ENCODE assay signal across 8 mouse cellular contexts in the genomic region with DNA sequence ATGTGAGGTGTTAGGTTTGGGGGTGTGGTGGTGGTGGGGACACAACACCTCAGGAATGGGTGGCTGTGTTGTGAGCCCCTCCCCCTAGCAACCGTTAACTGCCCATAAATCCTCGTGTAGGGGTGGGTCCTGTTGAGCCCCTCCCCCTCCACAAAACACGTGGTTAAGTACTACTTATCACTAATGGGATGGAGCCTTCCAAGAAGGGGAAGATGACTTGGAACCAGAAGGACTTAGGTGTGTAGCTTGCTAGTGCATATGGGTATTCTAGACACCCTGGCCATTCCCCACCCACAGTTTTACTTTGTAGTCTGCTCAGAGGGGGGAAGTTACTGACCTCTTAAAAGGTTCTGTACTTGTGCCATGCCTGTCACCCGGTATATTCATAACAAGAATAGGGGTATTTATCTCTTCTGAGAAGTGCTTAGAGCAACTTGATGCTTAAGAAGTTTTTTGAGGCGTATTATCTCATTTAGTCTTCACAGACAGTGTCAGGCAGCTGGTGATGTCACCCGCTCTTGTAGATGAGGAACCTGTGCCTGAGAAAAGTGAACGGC. TPM values are rescaled to one million over a fixed set of nuclear protein-coding genes. Genes with fewer than 3 reads are reported as not detected.
DNase-seq lines count a peak whose midpoint lies in the region; ATAC-seq and TF ChIP-seq lines count a peak whose summit lies in the region.

No protein-coding gene starts in this region.

- H3K9me3 ChIP-seq in CH12.LX (replicated peaks; ENCODE audit: low read length) = no peaks in the 10 kb centered on the region
- H3K9me3 ChIP-seq in embryonic facial prominence, embryonic 13.5 days = no peaks in the 10 kb centered on the region
- H3K9me3 ChIP-seq in kidney, embryonic 14.5 days (ENCODE audit: control insufficient read depth, low read length) = no peaks in the 10 kb centered on the region
- H3K9me3 ChIP-seq in stomach, embryonic 15.5 days = no peaks in the 10 kb centered on the region

- peak overlapping the region; percentile 71 to 99 (median 94) for H3K4me3 ChIP-seq in CH12.LX (replicated peaks in 1 of 3; ENCODE audit: low read depth in 2 of 3, low read length in 2 of 3, poor library complexity in 1 of 3)
- peak overlapping the region; percentile 91 for H3K4me3 ChIP-seq in embryonic facial prominence, embryonic 13.5 days
- H3K4me3 ChIP-seq in kidney, embryonic 14.5 days (ENCODE audit: low read length) = peak overlapping the region; percentile 98; the same call in 1 of the 2 replicates
- H3K4me3 ChIP-seq in stomach, embryonic 15.5 days (replicated peaks) = peak overlapping the region; percentile 86

- in situ Hi-C loops in CH12.LX (cut with MboI; ENCODE audit: low pct_ligation_motif_present, low pct_unique_long_range_greater_than_20kb, low sequenced_read_pairs) = no loop called here

- TF ChIP-seq RAD21 in CH12.LX (IDR thresholded peaks at IDR 0.05; ENCODE audit: low read depth, low read length) = no peak

- WGBS in embryonic facial prominence, embryonic 13.5 days = 51% methylated on average over 7 of the region's 7 CpGs
- 48% methylated on average over 7 of the region's 7 CpGs for WGBS in kidney, embryonic 14.5 days
- WGBS in stomach, embryonic 15.5 days = 42% methylated on average over 7 of the region's 7 CpGs

- no peaks in the 10 kb centered on the region for H3K27me3 ChIP-seq in CH12.LX (replicated peaks)
- no peaks in the 10 kb centered on the region for H3K27me3 ChIP-seq in embryonic facial prominence, embryonic 13.5 days
- no peaks in the 10 kb centered on the region for H3K27me3 ChIP-seq in kidney, embryonic 14.5 days (ENCODE audit: control insufficient read depth, insufficient read depth, low read length)
- H3K27me3 ChIP-seq in stomach, embryonic 15.5 days (replicated peaks) = no peaks in the 10 kb centered on the region

- dilution Hi-C loops in CH12.LX (cut with MboI; ENCODE audit: extremely low pct_ligation_motif_present, extremely low pct_unique_long_range_greater_than_20kb, low sequenced_read_pairs) = no loop called here

- H3K9ac ChIP-seq in CH12.LX (ENCODE audit: insufficient read depth, low read depth) = 0 out of 2 replicates have a peak overlapping the region, but pooled peaks have one; percentile 91
- peak overlapping the region; percentile 91; the same call in 1 of the 2 replicates for H3K9ac ChIP-seq in embryonic facial prominence, embryonic 13.5 days
- H3K9ac ChIP-seq in kidney, embryonic 14.5 days (ENCODE audit: low read depth, low read length) = no peak overlapping the region
- H3K9ac ChIP-seq in stomach, embryonic 15.5 days = no peak overlapping the region

- H3K79me2 ChIP-seq in CH12.LX (replicated peaks; ENCODE audit: control insufficient read depth, extremely low read depth, insufficient read depth, poor library complexity, severe bottlenecking) = peaks cover 7% of the 10 kb centered on the region

- peak overlapping the region; percentile 75 for H3K4me2 ChIP-seq in CH12.LX (ENCODE audit: insufficient read depth, low read depth, poor library complexity, severe bottlenecking)
- peak overlapping the region; percentile 94 for H3K4me2 ChIP-seq in embryonic facial prominence, embryonic 13.5 days
- H3K4me2 ChIP-seq in kidney, embryonic 14.5 days (replicated peaks; ENCODE audit: low read depth, low read length) = peak overlapping the region; percentile 77
- H3K4me2 ChIP-seq in stomach, embryonic 15.5 days = peak overlapping the region; percentile 78

- no peak for ATAC-seq in embryonic facial prominence, embryonic 13.5 days (ENCODE audit: insufficient number of reproducible peaks, insufficient read depth, low FRiP score, low TSS enrichment, low read depth)
- no peak for ATAC-seq in kidney, embryonic 14.5 days (ENCODE audit: low FRiP score, low TSS enrichment)
- peak; percentile 28 for ATAC-seq in stomach, embryonic 15.5 days (ENCODE audit: insufficient read depth, low FRiP score, low read depth)

- no peak; the same call in 1 of the 2 replicates for TF ChIP-seq POLR2A in CH12.LX (IDR thresholded peaks at IDR 0.05; ENCODE audit: low read depth, low read length)

- H3K36me3 ChIP-seq in CH12.LX (replicated peaks in 1 of 2; ENCODE audit: control insufficient read depth in 1 of 2, insufficient read depth in 1 of 2, low read length in 1 of 2) = peaks cover 0 to 32% of the 10 kb centered on the region in 2 experiments
- H3K36me3 ChIP-seq in embryonic facial prominence, embryonic 13.5 days = no peaks in the 10 kb centered on the region
- no peaks in the 10 kb centered on the region for H3K36me3 ChIP-seq in kidney, embryonic 14.5 days (ENCODE audit: control insufficient read depth, insufficient read depth, low read length)
- H3K36me3 ChIP-seq in stomach, embryonic 15.5 days = no peaks in the 10 kb centered on the region

- no peak for TF ChIP-seq CTCF in CH12.LX (conservative IDR thresholded peaks at IDR 0.05 in 1 of 2, IDR thresholded peaks at IDR 0.05 in 1 of 2; ENCODE audit: low read depth in 2 of 2, low read length in 2 of 2)

- 0 out of 2 replicates have a peak, but pooled peaks have one; percentile 9 for TF ChIP-seq EP300 in CH12.LX (IDR thresholded peaks at IDR 0.05; ENCODE audit: low read length)

- peaks cover 7 to 47% of the 10 kb centered on the region in 2 experiments for H3K4me1 ChIP-seq in CH12.LX (ENCODE audit: control insufficient read depth in 1 of 2, insufficient read depth in 2 of 2)
- peaks cover 20% of the 10 kb centered on the region for H3K4me1 ChIP-seq in embryonic facial prominence, embryonic 13.5 days
- peaks cover 15% of the 10 kb centered on the region for H3K4me1 ChIP-seq in kidney, embryonic 14.5 days (ENCODE audit: control insufficient read depth, insufficient read depth, low read length)
- H3K4me1 ChIP-seq in stomach, embryonic 15.5 days = peaks cover 8% of the 10 kb centered on the region

- H3K27ac ChIP-seq in CH12.LX (ENCODE audit: insufficient read depth, low read depth) = peak overlapping the region; percentile 6; the same call in 1 of the 2 replicates
- H3K27ac ChIP-seq in embryonic facial prominence, embryonic 13.5 days = no peak overlapping the region
- no peak overlapping the region for H3K27ac ChIP-seq in kidney, embryonic 14.5 days (ENCODE audit: low read depth, low read length)
- no peak overlapping the region for H3K27ac ChIP-seq in stomach, embryonic 15.5 days

- DNase-seq in adrenal gland, postnatal 14 days = peak; percentile 63
- DNase-seq in adrenal gland, postnatal 4 days (ENCODE audit: low spot score in 2 of 2) = no peak
- DNase-seq in CH12.LX (ENCODE audit: extremely low read depth) = peak; percentile 89
- DNase-seq in lung, postnatal 14 days = peak; percentile 15
- no peak for DNase-seq in left cerebral cortex, adult 18-20 months (ENCODE audit: low spot score in 2 of 2)

TF ChIP-seq in CH12.LX, 34 proteins besides CTCF, POLR2A, EP300 and RAD21 (continues in another document):
- TF ChIP-seq JUN (IDR thresholded peaks at IDR 0.05; ENCODE audit: insufficient read depth, low read depth, low read length) (peak; percentile 45), IRF4 (IDR thresholded peaks at IDR 0.05; ENCODE audit: low read depth, low read length) (peak; percentile 49; the same call in 1 of the 2 replicates), CHD1 (IDR thresholded peaks at IDR 0.05; ENCODE audit: low read depth, low read length) (no peak), MAX (IDR thresholded peaks at IDR 0.05; ENCODE audit: low read length) (peak; percentile 98), CHD2 (IDR thresholded peaks at IDR 0.05; ENCODE audit: low read length) (peak; percentile 66)

RNA-seq across cellular contexts. Expression of gene Kif3b, which starts 1.2 kb away (rescaled TPM):
- 22.5 and 24.4 TPM in 2 replicates for total RNA-seq in adrenal gland, postnatal 14 days (2021)
- total RNA-seq in adrenal gland, postnatal 4 days (2021) = 10 to 100 TPM; 28.0 to 29.2 TPM
- total RNA-seq in CH12.LX (2012; rRNA removed) (9.9 and 10.6 TPM in 2 replicates), CH12.LX (2014; rRNA removed) (8.5 and 9.1 TPM in 2 replicates)
- 15.8 and 16.5 TPM in 2 replicates for polyA plus RNA-seq in CH12.LX (2012; ENCODE audit: insufficient read length, low read depth)
- 5.9 and 6.3 TPM in 2 replicates for polyA plus RNA-seq in embryonic facial prominence, embryonic 13.5 days (2015; fragmentation: Nextera tagmentation; extraction: Ambion mirVana)
- 4.4 and 5.6 TPM in 2 replicates for polyA plus RNA-seq in kidney, embryonic 14.5 days (2014; fragmentation: Nextera tagmentation; extraction: Ambion mirVana)
- 6.3 and 7.0 TPM in 2 replicates for polyA plus RNA-seq in stomach, embryonic 15.5 days (2015; fragmentation: Nextera tagmentation; extraction: Ambion mirVana)
- 10 to 100 TPM; 53.5 to 56.9 TPM for total RNA-seq in left cerebral cortex, adult 18-20 months (2021)

RNA-seq across cellular contexts. Expression of gene Pofut1, which starts 51.0 kb away (rescaled TPM):
- total RNA-seq in adrenal gland, postnatal 14 days (2021) = 29.4 and 32.2 TPM in 2 replicates
- 10 to 100 TPM; 47.3 to 48.8 TPM for total RNA-seq in adrenal gland, postnatal 4 days (2021)
- total RNA-seq in CH12.LX (2012; rRNA removed) = 20.4 and 25.6 TPM in 2 replicates
- total RNA-seq in CH12.LX (2014; rRNA removed) = 19.4 and 22.8 TPM in 2 replicates
- 15.0 and 15.6 TPM in 2 replicates for polyA plus RNA-seq in CH12.LX (2012; ENCODE audit: insufficient read length, low read depth)
- polyA plus RNA-seq in embryonic facial prominence, embryonic 13.5 days (2015; fragmentation: Nextera tagmentation; extraction: Ambion mirVana) = 8.8 and 9.1 TPM in 2 replicates
- polyA plus RNA-seq in kidney, embryonic 14.5 days (2014; fragmentation: Nextera tagmentation; extraction: Ambion mirVana) = 9.0 and 10.5 TPM in 2 replicates
- polyA plus RNA-seq in stomach, embryonic 15.5 days (2015; fragmentation: Nextera tagmentation; extraction: Ambion mirVana) = 8.8 and 9.0 TPM in 2 replicates
- 10 to 100 TPM; 13.8 to 15.8 TPM for total RNA-seq in left cerebral cortex, adult 18-20 months (2021)

RNA-seq across cellular contexts. Expression of gene Plagl2, which starts 51.2 kb away (rescaled TPM):
- 9.3 and 10.6 TPM in 2 replicates for total RNA-seq in adrenal gland, postnatal 14 days (2021)
- total RNA-seq in adrenal gland, postnatal 4 days (2021) = 10 to 100 TPM; 19.1 to 20.3 TPM
- total RNA-seq in CH12.LX (2012; rRNA removed) = 11.5 and 18.0 TPM in 2 replicates
- 5.1 and 8.1 TPM in 2 replicates for total RNA-seq in CH12.LX (2014; rRNA removed)
- polyA plus RNA-seq in CH12.LX (2012; ENCODE audit: insufficient read length, low read depth) = 36.6 and 52.7 TPM in 2 replicates
- polyA plus RNA-seq in embryonic facial prominence, embryonic 13.5 days (2015; fragmentation: Nextera tagmentation; extraction: Ambion mirVana) = 14.8 and 15.5 TPM in 2 replicates
- 17.6 and 26.2 TPM in 2 replicates for polyA plus RNA-seq in kidney, embryonic 14.5 days (2014; fragmentation: Nextera tagmentation; extraction: Ambion mirVana)
- polyA plus RNA-seq in stomach, embryonic 15.5 days (2015; fragmentation: Nextera tagmentation; extraction: Ambion mirVana) = 20.5 and 25.6 TPM in 2 replicates
- 1 to 10 TPM; 5.9 to 6.5 TPM for total RNA-seq in left cerebral cortex, adult 18-20 months (2021)

RNA-seq across cellular contexts. Expression of gene Asxl1, which starts 53.2 kb away (rescaled TPM):
- 24.8 and 29.8 TPM in 2 replicates for total RNA-seq in adrenal gland, postnatal 14 days (2021)
- 10 to 100 TPM; 51.3 to 53.2 TPM for total RNA-seq in adrenal gland, postnatal 4 days (2021)
- total RNA-seq in CH12.LX (2012; rRNA removed) = 18.0 and 19.0 TPM in 2 replicates
- total RNA-seq in CH12.LX (2014; rRNA removed) = 12.7 and 13.2 TPM in 2 replicates
- 28.3 and 31.1 TPM in 2 replicates for polyA plus RNA-seq in CH12.LX (2012; ENCODE audit: insufficient read length, low read depth)
- polyA plus RNA-seq in embryonic facial prominence, embryonic 13.5 days (2015; fragmentation: Nextera tagmentation; extraction: Ambion mirVana) = 14.5 and 15.0 TPM in 2 replicates
- polyA plus RNA-seq in kidney, embryonic 14.5 days (2014; fragmentation: Nextera tagmentation; extraction: Ambion mirVana) = 15.5 and 20.8 TPM in 2 replicates
- 11.3 and 14.4 TPM in 2 replicates for polyA plus RNA-seq in stomach, embryonic 15.5 days (2015; fragmentation: Nextera tagmentation; extraction: Ambion mirVana)
- 10 to 100 TPM; 34.6 to 36.5 TPM for total RNA-seq in left cerebral cortex, adult 18-20 months (2021)

Comparison
In these comparisons a context has a peak if more than half of its experiments do, and no peak if none do; other contexts are left out.
1. DNase-seq: peak in adrenal gland, postnatal 14 days (single experiment), CH12.LX (single experiment) and lung, postnatal 14 days (single experiment); none in adrenal gland, postnatal 4 days (0 of 2) and left cerebral cortex, adult 18-20 months (0 of 2).
2. H3K9ac ChIP-seq: peak in CH12.LX (single experiment) and embryonic facial prominence, embryonic 13.5 days (single experiment); none in kidney, embryonic 14.5 days (single experiment) and stomach, embryonic 15.5 days (single experiment).
3. Peak in every context shown above with its lines, with median percentiles within 50 percentile points of each other: H3K4me2 ChIP-seq and H3K4me3 ChIP-seq.